Mouse (Mus musculus) E14TG2a.4 (cell line): ENCODE measurements around the gene Kdm4b.

ENCODE experiments used
- CTCF ChIP-seq: conservative IDR thresholded peaks from 2 replicates; pipeline ENCODE4 v1.5.1; 2014; ENCODE audit warnings: low read length
- NANOG ChIP-seq: IDR thresholded peaks from 2 replicates; pipeline ENCODE4 v1.6.1; 2014; ENCODE audit warnings: borderline replicate concordance, low read length, mixed read lengths
- POU5F1 ChIP-seq: IDR thresholded peaks from 2 replicates; pipeline ENCODE4 v1.6.1; 2014; ENCODE audit warnings: low read length, borderline replicate concordance

DNA sequence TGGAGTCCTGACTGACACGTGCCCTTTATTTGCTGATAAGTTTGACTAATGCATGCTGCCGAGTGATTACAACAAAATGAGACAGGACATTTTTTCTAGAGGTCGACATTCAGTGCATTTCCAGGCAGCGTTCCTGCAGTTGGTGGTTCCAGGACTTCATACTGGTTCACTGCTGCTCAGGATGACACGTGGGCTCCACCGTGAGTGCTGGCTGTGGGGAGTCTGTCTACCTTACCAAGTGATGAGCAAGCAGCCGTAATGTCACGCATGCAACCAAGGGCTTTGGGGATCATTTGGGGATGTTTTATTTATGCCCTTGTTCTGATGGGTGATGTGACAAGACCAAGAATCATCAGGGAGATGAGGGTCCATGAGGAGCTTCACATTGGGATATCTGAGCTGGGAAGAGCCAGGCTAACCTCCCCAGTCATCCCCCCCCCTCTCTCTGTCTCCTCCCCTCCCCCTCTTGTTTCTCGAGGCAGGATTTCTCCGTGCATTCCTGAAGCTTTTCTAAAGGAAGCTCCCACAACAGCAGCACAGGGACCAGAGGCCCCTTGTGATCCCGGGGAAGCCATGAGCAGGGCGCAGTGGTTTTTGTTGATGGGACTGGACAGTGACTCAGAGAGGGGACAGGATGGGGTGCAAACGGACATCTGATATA, 83.2 kb downstream of the Kdm4b start:
- TF ChIP-seq CTCF (no peak), NANOG (no peak), POU5F1 (no peak)
